Mouse (Mus musculus): ENCODE measurements around the gene Olfr1008. TPM values are rescaled to one million over a fixed set of nuclear protein-coding genes. Genes with fewer than 3 reads are reported as not detected.
A peak's percentile ranks its signal among the peaks of the same experiment; 100 is the strongest.

Gene Olfr1008
- total and polyA plus RNA-seq, 2 experiments from 2014 or later, result not detected

GRCm38 (mm10) chr2:85715119-85715518 lies 25.9 kb downstream of the Olfr1008 start, which contains the start of gene Olfr1009:
Olfr1009 (plus strand) TSS chr2:85715419.
- WGBS, result 76% methylated on average over 1 of the region's 1 CpGs
- DNase-seq (ENCODE audit: low spot score) (no peak), ATAC-seq (ENCODE audit: insufficient read depth, low read depth) (no peak)
- TF ChIP-seq EP300 (IDR thresholded peaks at IDR 0.05; ENCODE audit: low read depth) (no peak), CTCF (IDR thresholded peaks at IDR 0.05; ENCODE audit: low read depth) (no peak)
- no peak within 1 kb of the TSS for H3K4me2 ChIP-seq (ENCODE audit: low read depth, low read length)
- H3K9me3 ChIP-seq (replicated peaks; ENCODE audit: control insufficient read depth, low read length), result no peaks in the 10 kb centered on the region
- H3K4me3 ChIP-seq (ENCODE audit: low read depth, low read length), result no peak within 1 kb of the TSS
- no peaks in the 10 kb centered on the region for H3K27me3 ChIP-seq (ENCODE audit: control insufficient read depth, insufficient read depth, low read length)
- H3K36me3 ChIP-seq (replicated peaks; ENCODE audit: control insufficient read depth, insufficient read depth, low read length), result no peaks in the 10 kb centered on the region
- H3K4me1 ChIP-seq (ENCODE audit: control insufficient read depth, insufficient read depth), result no peaks in the 10 kb centered on the region
- H3K9ac ChIP-seq (replicated peaks; ENCODE audit: low read depth, low read length), result no peak within 1 kb of the TSS
- H3K27ac ChIP-seq (ENCODE audit: low read depth), result no peak within 1 kb of the TSS

- H3K4me1 ChIP-seq (ENCODE audit: control insufficient read depth, insufficient read depth), result no peaks in the 10 kb centered on the region
- H3K4me3 ChIP-seq (ENCODE audit: low read depth, low read length), result no peak overlapping the region
- no peaks in the 10 kb centered on the region for H3K27me3 ChIP-seq (ENCODE audit: control insufficient read depth, insufficient read depth, low read length)
- H3K9me3 ChIP-seq (replicated peaks; ENCODE audit: control insufficient read depth, low read length), result no peaks in the 10 kb centered on the region
- no peak overlapping the region for H3K9ac ChIP-seq (replicated peaks; ENCODE audit: low read depth, low read length)
- H3K27ac ChIP-seq (ENCODE audit: low read depth), result no peak overlapping the region
- no peak overlapping the region for H3K4me2 ChIP-seq (ENCODE audit: low read depth, low read length)
- ATAC-seq (ENCODE audit: insufficient read depth, low read depth) (no peak), DNase-seq (ENCODE audit: low spot score) (peak; percentile 37)
- WGBS, result 7% methylated on average over 3 of the region's 3 CpGs
- TF ChIP-seq CTCF (IDR thresholded peaks at IDR 0.05; ENCODE audit: low read depth) (peak; percentile 72), EP300 (IDR thresholded peaks at IDR 0.05; ENCODE audit: low read depth) (no peak)
- no peaks in the 10 kb centered on the region for H3K36me3 ChIP-seq (replicated peaks; ENCODE audit: control insufficient read depth, insufficient read depth, low read length)
Observed at GRCm38 (mm10) chr2:85725793-85726192, 36.6 kb downstream of the Olfr1008 start.

Other genes with a start within 250 kb of the Olfr1008 start
- not detected in 2 replicates for gene Olfr995, start 245.8 kb upstream of the Olfr1008 start, total RNA-seq (2014; rRNA removed; ENCODE audit: low replicate concordance)
- gene Olfr995, start 245.8 kb upstream of the Olfr1008 start, polyA plus RNA-seq (2015; fragmentation: Nextera tagmentation; extraction: Ambion mirVana), result not detected in 2 replicates
- not detected in 2 replicates for gene 4833423E24Rik, start 170.4 kb upstream of the Olfr1008 start, total RNA-seq (2014; rRNA removed; ENCODE audit: low replicate concordance)
- not detected in 2 replicates for gene 4833423E24Rik, start 170.4 kb upstream of the Olfr1008 start, polyA plus RNA-seq (2015; fragmentation: Nextera tagmentation; extraction: Ambion mirVana)
- gene Olfr996, start 110.2 kb upstream of the Olfr1008 start, total RNA-seq (2014; rRNA removed; ENCODE audit: low replicate concordance), result not detected in 2 replicates
- gene Olfr996, start 110.2 kb upstream of the Olfr1008 start, polyA plus RNA-seq (2015; fragmentation: Nextera tagmentation; extraction: Ambion mirVana), result not detected in 2 replicates
- not detected in 2 replicates for gene Olfr998, start 100.5 kb upstream of the Olfr1008 start, total RNA-seq (2014; rRNA removed; ENCODE audit: low replicate concordance)
- not detected in 2 replicates for gene Olfr998, start 100.5 kb upstream of the Olfr1008 start, polyA plus RNA-seq (2015; fragmentation: Nextera tagmentation; extraction: Ambion mirVana)
- not detected in 2 replicates for gene Olfr1000, start 77.5 kb upstream of the Olfr1008 start, total RNA-seq (2014; rRNA removed; ENCODE audit: low replicate concordance)
- not detected in 2 replicates for gene Olfr1000, start 77.5 kb upstream of the Olfr1008 start, polyA plus RNA-seq (2015; fragmentation: Nextera tagmentation; extraction: Ambion mirVana)
- not detected in 2 replicates for gene Olfr1002, start 38.7 kb upstream of the Olfr1008 start, total RNA-seq (2014; rRNA removed; ENCODE audit: low replicate concordance)
- gene Olfr1002, start 38.7 kb upstream of the Olfr1008 start, polyA plus RNA-seq (2015; fragmentation: Nextera tagmentation; extraction: Ambion mirVana), result not detected in 2 replicates
- gene Olfr154, start 25.0 kb upstream of the Olfr1008 start, total RNA-seq (2014; rRNA removed; ENCODE audit: low replicate concordance), result not detected in 2 replicates
- gene Olfr154, start 25.0 kb upstream of the Olfr1008 start, polyA plus RNA-seq (2015; fragmentation: Nextera tagmentation; extraction: Ambion mirVana), result not detected in 2 replicates
- not detected in 2 replicates for gene Olfr1006, start 10.7 kb upstream of the Olfr1008 start, total RNA-seq (2014; rRNA removed; ENCODE audit: low replicate concordance)
- not detected in 2 replicates for gene Olfr1006, start 10.7 kb upstream of the Olfr1008 start, polyA plus RNA-seq (2015; fragmentation: Nextera tagmentation; extraction: Ambion mirVana)
- not detected in 2 replicates for gene Olfr1009, start 26.0 kb downstream of the Olfr1008 start, total RNA-seq (2014; rRNA removed; ENCODE audit: low replicate concordance)
- not detected in 2 replicates for gene Olfr1009, start 26.0 kb downstream of the Olfr1008 start, polyA plus RNA-seq (2015; fragmentation: Nextera tagmentation; extraction: Ambion mirVana)
- not detected in 2 replicates for gene Olfr1012, start 73.3 kb downstream of the Olfr1008 start, total RNA-seq (2014; rRNA removed; ENCODE audit: low replicate concordance)
- gene Olfr1012, start 73.3 kb downstream of the Olfr1008 start, polyA plus RNA-seq (2015; fragmentation: Nextera tagmentation; extraction: Ambion mirVana), result not detected in 2 replicates
- gene Olfr1013, start 77.7 kb downstream of the Olfr1008 start, total RNA-seq (2014; rRNA removed; ENCODE audit: low replicate concordance), result not detected in 2 replicates
- not detected in 2 replicates for gene Olfr1013, start 77.7 kb downstream of the Olfr1008 start, polyA plus RNA-seq (2015; fragmentation: Nextera tagmentation; extraction: Ambion mirVana)
- not detected in 2 replicates for gene Olfr1014, start 83.3 kb downstream of the Olfr1008 start, total RNA-seq (2014; rRNA removed; ENCODE audit: low replicate concordance)
- gene Olfr1014, start 83.3 kb downstream of the Olfr1008 start, polyA plus RNA-seq (2015; fragmentation: Nextera tagmentation; extraction: Ambion mirVana), result not detected in 2 replicates
- gene Olfr1015, start 92.6 kb downstream of the Olfr1008 start, total RNA-seq (2014; rRNA removed; ENCODE audit: low replicate concordance), result not detected in 2 replicates
- gene Olfr1015, start 92.6 kb downstream of the Olfr1008 start, polyA plus RNA-seq (2015; fragmentation: Nextera tagmentation; extraction: Ambion mirVana), result not detected in 2 replicates
- not detected in 2 replicates for gene Olfr1016, start 113.1 kb downstream of the Olfr1008 start, total RNA-seq (2014; rRNA removed; ENCODE audit: low replicate concordance)
- not detected in 2 replicates for gene Olfr1016, start 113.1 kb downstream of the Olfr1008 start, polyA plus RNA-seq (2015; fragmentation: Nextera tagmentation; extraction: Ambion mirVana)
- not detected in 2 replicates for gene Olfr1018, start 129.0 kb downstream of the Olfr1008 start, total RNA-seq (2014; rRNA removed; ENCODE audit: low replicate concordance)
- not detected in 2 replicates for gene Olfr1018, start 129.0 kb downstream of the Olfr1008 start, polyA plus RNA-seq (2015; fragmentation: Nextera tagmentation; extraction: Ambion mirVana)
- not detected in 2 replicates for gene Olfr1019, start 156.1 kb downstream of the Olfr1008 start, total RNA-seq (2014; rRNA removed; ENCODE audit: low replicate concordance)
- not detected in 2 replicates for gene Olfr1019, start 156.1 kb downstream of the Olfr1008 start, polyA plus RNA-seq (2015; fragmentation: Nextera tagmentation; extraction: Ambion mirVana)
- not detected in 2 replicates for gene Olfr1020, start 157.6 kb downstream of the Olfr1008 start, total RNA-seq (2014; rRNA removed; ENCODE audit: low replicate concordance)
- gene Olfr1020, start 157.6 kb downstream of the Olfr1008 start, polyA plus RNA-seq (2015; fragmentation: Nextera tagmentation; extraction: Ambion mirVana), result not detected in 2 replicates
- not detected in 2 replicates for gene Olfr1022, start 179.2 kb downstream of the Olfr1008 start, total RNA-seq (2014; rRNA removed; ENCODE audit: low replicate concordance)
- gene Olfr1022, start 179.2 kb downstream of the Olfr1008 start, polyA plus RNA-seq (2015; fragmentation: Nextera tagmentation; extraction: Ambion mirVana), result not detected in 2 replicates
- gene Olfr1023, start 196.2 kb downstream of the Olfr1008 start, total RNA-seq (2014; rRNA removed; ENCODE audit: low replicate concordance), result not detected in 2 replicates
- gene Olfr1023, start 196.2 kb downstream of the Olfr1008 start, polyA plus RNA-seq (2015; fragmentation: Nextera tagmentation; extraction: Ambion mirVana), result not detected in 2 replicates
- not detected in 2 replicates for gene Olfr1024, start 215.6 kb downstream of the Olfr1008 start, total RNA-seq (2014; rRNA removed; ENCODE audit: low replicate concordance)
- not detected in 2 replicates for gene Olfr1024, start 215.6 kb downstream of the Olfr1008 start, polyA plus RNA-seq (2015; fragmentation: Nextera tagmentation; extraction: Ambion mirVana)
- gene Olfr1025-ps1, start 225.8 kb downstream of the Olfr1008 start, total RNA-seq (2014; rRNA removed; ENCODE audit: low replicate concordance), result not detected in 2 replicates
- gene Olfr1025-ps1, start 225.8 kb downstream of the Olfr1008 start, polyA plus RNA-seq (2015; fragmentation: Nextera tagmentation; extraction: Ambion mirVana), result not detected in 2 replicates
- gene Olfr1026, start 232.1 kb downstream of the Olfr1008 start, total RNA-seq (2014; rRNA removed; ENCODE audit: low replicate concordance), result not detected in 2 replicates
- not detected in 2 replicates for gene Olfr1026, start 232.1 kb downstream of the Olfr1008 start, polyA plus RNA-seq (2015; fragmentation: Nextera tagmentation; extraction: Ambion mirVana)

Measured in heart, postnatal 0 days (tissue).